Mouse (Mus musculus): ENCODE measurements around the gene Adat1.

DNA sequence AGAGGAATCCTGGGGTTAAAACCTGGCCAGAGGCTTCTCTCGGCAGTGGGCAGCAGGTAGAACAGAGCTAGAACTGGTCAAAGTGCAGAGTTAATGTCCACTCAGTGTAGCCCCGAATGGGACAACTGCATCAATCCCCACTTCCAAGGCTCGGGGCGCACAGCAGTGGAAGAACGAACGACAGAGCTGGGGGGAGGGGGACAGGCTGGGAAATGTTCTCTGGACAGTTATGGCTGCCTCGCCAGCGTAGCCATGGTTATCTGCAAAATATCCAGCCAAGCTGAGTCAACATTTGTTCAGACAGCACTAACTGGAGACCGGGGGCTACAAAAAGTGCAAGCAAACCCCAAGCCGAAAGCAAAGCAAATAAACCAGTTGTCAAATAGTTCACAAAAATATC lies 14.0 kb downstream of the Adat1 start:
- TF ChIP-seq POLR2A (IDR thresholded peaks at IDR 0.05; ENCODE audit: borderline replicate concordance, control insufficient read depth, low read depth, low read length), result no peak
- no peak for TF ChIP-seq CTCF (IDR thresholded peaks at IDR 0.05; ENCODE audit: control insufficient read depth, insufficient read depth, low read length)

Measured in bone marrow, adult 2 months (tissue).